Mouse (Mus musculus): ENCODE measurements around the gene Lrit2. TPM values are rescaled to one million over a fixed set of nuclear protein-coding genes. Genes with fewer than 3 reads are reported as not detected.

Gene Lrit2
- polyA plus RNA-seq (2011; ENCODE audit: insufficient read depth, insufficient read length, low replicate concordance, missing spikeins), result not detected in 2 replicates

GRCm38 (mm10) chr14:37067629-37068028 lies at the start of gene Lrit2:
Gene Lrit2, plus strand, starts transcription at chr14:37067929.
- no peak within 1 kb of the TSS for H3K27ac ChIP-seq (ENCODE audit: control insufficient read depth, insufficient read depth, low read depth, low read length, poor library complexity)
- no peak within 1 kb of the TSS for H3K4me3 ChIP-seq (replicated peaks; ENCODE audit: control insufficient read depth, low read depth, low read length)
- no peak for TF ChIP-seq POLR2A (IDR thresholded peaks at IDR 0.05; ENCODE audit: borderline replicate concordance, control insufficient read depth, low read depth, low read length)
- TF ChIP-seq CTCF (IDR thresholded peaks at IDR 0.05; ENCODE audit: control insufficient read depth, insufficient read depth, low read length), result no peak
- 68% methylated on average over 5 of the region's 5 CpGs for WGBS
- H3K4me1 ChIP-seq (ENCODE audit: control insufficient read depth, insufficient read depth, low read length), result no peaks in the 10 kb centered on the region

GRCm38 (mm10) chr14:37027248-37027933 lies 40.3 kb upstream of the Lrit2 start:
- TF ChIP-seq CTCF (IDR thresholded peaks at IDR 0.05; ENCODE audit: control insufficient read depth, insufficient read depth, low read length) (no peak), POLR2A (IDR thresholded peaks at IDR 0.05; ENCODE audit: borderline replicate concordance, control insufficient read depth, low read depth, low read length) (no peak)
- no peak overlapping the region for H3K27ac ChIP-seq (ENCODE audit: control insufficient read depth, insufficient read depth, low read depth, low read length, poor library complexity)
- H3K4me3 ChIP-seq (replicated peaks; ENCODE audit: control insufficient read depth, low read depth, low read length), result no peak overlapping the region
- no peaks in the 10 kb centered on the region for H3K4me1 ChIP-seq (ENCODE audit: control insufficient read depth, insufficient read depth, low read length)
- 64% methylated on average over 4 of the region's 4 CpGs for WGBS

GRCm38 (mm10) chr14:37027951-37028350 lies 39.8 kb upstream of the Lrit2 start:
- no peak for TF ChIP-seq CTCF (IDR thresholded peaks at IDR 0.05; ENCODE audit: control insufficient read depth, insufficient read depth, low read length)
- TF ChIP-seq POLR2A (IDR thresholded peaks at IDR 0.05; ENCODE audit: borderline replicate concordance, control insufficient read depth, low read depth, low read length), result no peak
- H3K4me1 ChIP-seq (ENCODE audit: control insufficient read depth, insufficient read depth, low read length), result no peaks in the 10 kb centered on the region
- no peak overlapping the region for H3K4me3 ChIP-seq (replicated peaks; ENCODE audit: control insufficient read depth, low read depth, low read length)
- WGBS, result 88% methylated on average over 3 of the region's 3 CpGs
- H3K27ac ChIP-seq (ENCODE audit: control insufficient read depth, insufficient read depth, low read depth, low read length, poor library complexity), result no peak overlapping the region

GRCm38 (mm10) chr14:37028555-37028954 lies 39.2 kb upstream of the Lrit2 start:
- TF ChIP-seq POLR2A (IDR thresholded peaks at IDR 0.05; ENCODE audit: borderline replicate concordance, control insufficient read depth, low read depth, low read length) (no peak), CTCF (IDR thresholded peaks at IDR 0.05; ENCODE audit: control insufficient read depth, insufficient read depth, low read length) (no peak)
- WGBS, result 85% methylated on average over 3 of the region's 3 CpGs
- no peak overlapping the region for H3K4me3 ChIP-seq (replicated peaks; ENCODE audit: control insufficient read depth, low read depth, low read length)
- no peaks in the 10 kb centered on the region for H3K4me1 ChIP-seq (ENCODE audit: control insufficient read depth, insufficient read depth, low read length)
- H3K27ac ChIP-seq (ENCODE audit: control insufficient read depth, insufficient read depth, low read depth, low read length, poor library complexity), result no peak overlapping the region

- 77% methylated on average over 11 of the region's 11 CpGs for WGBS
- H3K4me1 ChIP-seq (ENCODE audit: control insufficient read depth, insufficient read depth, low read length), result no peaks in the 10 kb centered on the region
- H3K4me3 ChIP-seq (replicated peaks; ENCODE audit: control insufficient read depth, low read depth, low read length), result no peak overlapping the region
- no peak overlapping the region for H3K27ac ChIP-seq (ENCODE audit: control insufficient read depth, insufficient read depth, low read depth, low read length, poor library complexity)
- no peak for TF ChIP-seq POLR2A (IDR thresholded peaks at IDR 0.05; ENCODE audit: borderline replicate concordance, control insufficient read depth, low read depth, low read length)
- no peak for TF ChIP-seq CTCF (IDR thresholded peaks at IDR 0.05; ENCODE audit: control insufficient read depth, insufficient read depth, low read length)
These were observed 35.1 kb upstream of the Lrit2 start for GRCm38 (mm10) chr14:37032481-37033104.

- 12% methylated on average over 7 of the region's 7 CpGs for WGBS
- Histone ChIP-seq H3K27ac (ENCODE audit: control insufficient read depth, insufficient read depth, low read depth, low read length, poor library complexity) (no peak overlapping the region), H3K4me1 (ENCODE audit: control insufficient read depth, insufficient read depth, low read length) (no peaks in the 10 kb centered on the region), H3K4me3 (replicated peaks; ENCODE audit: control insufficient read depth, low read depth, low read length) (no peak overlapping the region)
- TF ChIP-seq POLR2A (IDR thresholded peaks at IDR 0.05; ENCODE audit: borderline replicate concordance, control insufficient read depth, low read depth, low read length) (no peak), CTCF (IDR thresholded peaks at IDR 0.05; ENCODE audit: control insufficient read depth, insufficient read depth, low read length) (peak; percentile 90)
These were observed 34.5 kb upstream of the Lrit2 start for GRCm38 (mm10) chr14:37033241-37033640.

GRCm38 (mm10) chr14:37034432-37034831 lies 33.3 kb upstream of the Lrit2 start:
- H3K27ac ChIP-seq (ENCODE audit: control insufficient read depth, insufficient read depth, low read depth, low read length, poor library complexity), result no peak overlapping the region
- TF ChIP-seq CTCF (IDR thresholded peaks at IDR 0.05; ENCODE audit: control insufficient read depth, insufficient read depth, low read length) (no peak), POLR2A (IDR thresholded peaks at IDR 0.05; ENCODE audit: borderline replicate concordance, control insufficient read depth, low read depth, low read length) (no peak)
- 46% methylated on average over 5 of the region's 5 CpGs for WGBS

GRCm38 (mm10) chr14:37048914-37049410 lies 18.8 kb upstream of the Lrit2 start, which contains the start of gene Rgr:
Gene Rgr, minus strand, starts transcription at chr14:37048964.
- Histone ChIP-seq H3K4me3 (replicated peaks; ENCODE audit: control insufficient read depth, low read depth, low read length) (no peak within 1 kb of the TSS), H3K4me1 (ENCODE audit: control insufficient read depth, insufficient read depth, low read length) (no peaks in the 10 kb centered on the region), H3K27ac (ENCODE audit: control insufficient read depth, insufficient read depth, low read depth, low read length, poor library complexity) (no peak within 1 kb of the TSS)
- 74% methylated on average over 1 of the region's 1 CpGs for WGBS
- TF ChIP-seq CTCF (IDR thresholded peaks at IDR 0.05; ENCODE audit: control insufficient read depth, insufficient read depth, low read length) (no peak), POLR2A (IDR thresholded peaks at IDR 0.05; ENCODE audit: borderline replicate concordance, control insufficient read depth, low read depth, low read length) (no peak)

More at GRCm38 (mm10) chr14:37034432-37034831, 33.3 kb upstream of the Lrit2 start:
- no peaks in the 10 kb centered on the region for H3K4me1 ChIP-seq (ENCODE audit: control insufficient read depth, insufficient read depth, low read length)
- no peak overlapping the region for H3K4me3 ChIP-seq (replicated peaks; ENCODE audit: control insufficient read depth, low read depth, low read length)

Measured in bone marrow, adult 2 months (tissue).